Mouse (Mus musculus) cortical plate, adult 2 months (tissue): ENCODE data around the gene Shisa3. TPM values are rescaled to one million over a fixed set of nuclear protein-coding genes. Genes with fewer than 3 reads are reported as not detected.
A peak's percentile ranks its signal among the peaks of the same experiment; 100 is the strongest.

Experiments
- H3K27ac ChIP-seq: fragments of 200-500 bp; 2 replicates; pipeline ENCODE4 v1.5.1; 2012; ENCODE audit warnings: low read length, control low read depth, inconsistent platforms; ENCODE audit not compliant: insufficient read depth
- H3K4me1 ChIP-seq: fragments of 200-500 bp; 2 replicates; pipeline ENCODE4 v1.6.1; 2011; ENCODE audit warnings: low read length; ENCODE audit not compliant: control insufficient read depth, insufficient read depth
- H3K4me3 ChIP-seq: fragments of 200-500 bp; 2 replicates; pipeline ENCODE4 v1.5.1; 2011; ENCODE audit warnings: mild to moderate bottlenecking, low read length, control low read depth; ENCODE audit not compliant: insufficient read depth
- CTCF ChIP-seq: fragments of 200-500 bp; IDR thresholded peaks from 2 replicates; pipeline ENCODE4 v1.5.1; 2011; ENCODE audit warnings: mild to moderate bottlenecking, control low read depth, low read length; ENCODE audit not compliant: insufficient read depth; ENCODE audit errors: extremely low read depth
- POLR2A ChIP-seq: fragments of 200-500 bp; IDR thresholded peaks from 2 replicates; pipeline ENCODE4 v1.6.1; 2011; ENCODE audit warnings: mild to moderate bottlenecking, low read length, control low read depth; ENCODE audit not compliant: insufficient read depth; ENCODE audit errors: extremely low read depth
- polyA plus RNA-seq: library from polyadenylated mRNA; depleted of rRNA; stranded (reverse); fragments of >200 nt; gene quantifications from 2 replicates; pipeline ENCODE4 v1.2.3, GENCODE M21; 2012

Gene Shisa3
- polyA plus RNA-seq, 1 experiment, result 1.0 TPM

GRCm38 (mm10) chr5:67631261-67631660 is 23.6 kb downstream of the Shisa3 start:
- no peak for TF ChIP-seq CTCF
- Histone ChIP-seq H3K27ac (no peak overlapping the region), H3K4me1 (no peaks in the 10 kb centered on the region), H3K4me3 (no peak overlapping the region)

GRCm38 (mm10) chr5:67633138-67633782 is 25.6 kb downstream of the Shisa3 start:
- Histone ChIP-seq H3K27ac (no peak overlapping the region), H3K4me3 (no peak overlapping the region), H3K4me1 (no peaks in the 10 kb centered on the region)
- TF ChIP-seq POLR2A, result no peak
- TF ChIP-seq CTCF, result no peak

GRCm38 (mm10) chr5:67633831-67634268 is 26.2 kb downstream of the Shisa3 start:
- TF ChIP-seq POLR2A (no peak), CTCF (no peak)
- Histone ChIP-seq H3K4me3 (no peak overlapping the region), H3K27ac (no peak overlapping the region), H3K4me1 (no peaks in the 10 kb centered on the region)

GRCm38 (mm10) chr5:67634339-67634738 is 26.7 kb downstream of the Shisa3 start:
- no peak overlapping the region for H3K27ac ChIP-seq
- H3K4me3 ChIP-seq, result no peak overlapping the region
- TF ChIP-seq CTCF, result no peak
- no peak for TF ChIP-seq POLR2A
- H3K4me1 ChIP-seq, result no peaks in the 10 kb centered on the region

- TF ChIP-seq CTCF, result no peak
- TF ChIP-seq POLR2A, result no peak
- H3K4me1 ChIP-seq, result peaks cover 1% of the 10 kb centered on the region
- H3K27ac ChIP-seq, result no peak overlapping the region
- no peak overlapping the region for H3K4me3 ChIP-seq
Measured at GRCm38 (mm10) chr5:67640596-67641312, 33.1 kb downstream of the Shisa3 start.

- no peak overlapping the region for H3K27ac ChIP-seq
- no peak for TF ChIP-seq CTCF
- TF ChIP-seq POLR2A, result no peak
- H3K4me3 ChIP-seq, result no peak overlapping the region
- H3K4me1 ChIP-seq, result peaks cover 1% of the 10 kb centered on the region
Measured at GRCm38 (mm10) chr5:67641406-67642120, 33.9 kb downstream of the Shisa3 start.

- Histone ChIP-seq H3K27ac (no peak overlapping the region), H3K4me1 (peaks cover 1% of the 10 kb centered on the region), H3K4me3 (no peak overlapping the region)
- TF ChIP-seq CTCF, result no peak
- TF ChIP-seq POLR2A, result no peak
Measured at GRCm38 (mm10) chr5:67643537-67644255, 36.0 kb downstream of the Shisa3 start.

GRCm38 (mm10) chr5:67646756-67647529 is 39.3 kb downstream of the Shisa3 start:
- TF ChIP-seq CTCF (no peak), POLR2A (no peak)
- Histone ChIP-seq H3K27ac (no peak overlapping the region), H3K4me1 (peaks cover 1% of the 10 kb centered on the region), H3K4me3 (no peak overlapping the region)

GRCm38 (mm10) chr5:67647568-67647967 is 39.9 kb downstream of the Shisa3 start:
- 0 out of 2 replicates have a peak, but pooled peaks have one; percentile 15 for TF ChIP-seq CTCF
- TF ChIP-seq POLR2A, result no peak
- no peak overlapping the region for H3K27ac ChIP-seq
- no peak overlapping the region for H3K4me3 ChIP-seq
- H3K4me1 ChIP-seq, result peaks cover 1% of the 10 kb centered on the region
